Mouse (Mus musculus): ENCODE measurements around the gene Sgip1.

Gene Sgip1

GRCm38 (mm10) chr4:102979385-102979784 is 238.3 kb downstream of the Sgip1 start:
- DNase-seq, result no peak

GRCm38 (mm10) chr4:102981709-102982108 is 240.6 kb downstream of the Sgip1 start:
- no peak for DNase-seq

GRCm38 (mm10) chr4:102986173-102986572 is 245.1 kb downstream of the Sgip1 start:
- DNase-seq, result no peak

DNA sequence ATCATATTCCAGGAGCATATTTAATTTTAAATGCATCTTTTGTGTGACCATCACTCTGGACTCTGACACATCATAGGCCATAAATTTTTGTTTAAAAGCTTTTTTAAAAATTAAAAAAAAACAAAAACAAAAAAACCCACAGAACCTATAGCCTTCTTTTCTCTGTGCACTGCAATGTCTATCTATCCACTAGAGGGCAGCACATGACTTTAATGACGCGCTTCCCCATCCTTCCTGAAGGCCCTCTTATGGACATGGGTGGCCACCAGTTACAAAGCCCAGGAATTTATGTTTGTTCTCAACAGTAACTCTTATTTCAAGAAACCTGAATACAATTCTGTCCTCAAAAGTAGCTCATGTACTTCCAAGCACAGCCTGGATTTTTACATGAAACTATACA is 245.8 kb downstream of the Sgip1 start:
- DNase-seq, result no peak

- DNase-seq, result no peak
These were observed 246.2 kb downstream of the Sgip1 start for GRCm38 (mm10) chr4:102987325-102987724.

- DNase-seq, result no peak
These were observed 246.7 kb downstream of the Sgip1 start for GRCm38 (mm10) chr4:102987756-102988155.

DNA sequence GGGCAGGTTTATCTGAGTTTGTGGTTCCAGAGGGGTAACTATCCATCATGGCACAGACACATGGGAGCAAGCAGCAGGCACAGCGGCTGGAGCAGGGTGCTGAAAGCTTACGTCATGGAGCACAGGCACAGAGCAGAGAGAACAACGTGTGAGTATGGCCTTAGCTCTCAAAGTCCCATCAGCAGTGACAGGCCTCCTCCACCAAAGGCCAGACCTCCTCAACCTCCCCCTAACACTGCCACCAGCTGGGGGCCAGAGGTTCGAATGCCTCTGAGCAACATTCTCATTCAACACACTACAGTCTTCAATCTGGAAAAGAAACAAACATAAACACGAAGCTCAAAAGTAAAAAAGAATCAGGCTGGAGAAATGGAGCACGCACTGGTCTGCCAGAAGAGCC is 247.4 kb downstream of the Sgip1 start:
- DNase-seq, result no peak

- DNase-seq, result no peak
These were observed 248.3 kb downstream of the Sgip1 start for GRCm38 (mm10) chr4:102989391-102989790.

- DNase-seq, result no peak
These were observed 248.9 kb downstream of the Sgip1 start for GRCm38 (mm10) chr4:102990016-102990415.

DNA sequence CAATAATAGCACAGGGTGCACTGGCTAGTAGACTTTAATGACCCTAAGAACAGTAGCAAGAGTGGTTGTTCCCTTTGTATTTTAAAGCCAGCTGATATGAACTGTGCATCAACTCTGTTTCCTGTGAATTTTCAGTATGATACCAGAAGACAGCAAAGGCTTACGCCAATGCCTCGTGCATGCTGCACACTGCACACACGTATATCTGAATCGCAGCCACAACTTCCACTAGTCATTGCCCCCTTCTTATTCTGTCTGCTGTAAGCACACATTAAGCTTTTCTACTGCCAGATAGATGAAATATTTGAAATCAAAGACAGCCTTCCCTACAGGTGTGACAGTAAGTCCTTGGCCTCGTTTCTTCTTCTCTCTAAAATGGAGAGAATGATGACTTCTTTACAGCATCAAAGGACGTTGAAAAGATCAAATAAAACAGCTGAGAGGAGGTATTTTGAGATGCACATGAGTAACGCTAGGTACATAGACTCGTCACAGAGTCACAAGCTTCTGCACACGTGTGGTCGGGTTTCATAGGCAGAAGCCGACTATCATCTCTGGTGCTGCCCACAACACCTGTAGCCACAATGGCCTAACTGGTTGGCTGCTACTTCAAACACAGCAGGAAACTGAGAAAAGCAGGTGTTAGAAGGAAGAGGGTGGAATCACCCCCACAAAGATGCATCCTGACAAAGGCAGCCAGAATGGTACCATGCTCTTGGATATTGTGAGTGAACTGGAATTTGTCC is 249.7 kb downstream of the Sgip1 start:
- DNase-seq, result no peak

- DNase-seq, result no peak
These were observed 250.6 kb downstream of the Sgip1 start for GRCm38 (mm10) chr4:102991685-102992084.

DNA sequence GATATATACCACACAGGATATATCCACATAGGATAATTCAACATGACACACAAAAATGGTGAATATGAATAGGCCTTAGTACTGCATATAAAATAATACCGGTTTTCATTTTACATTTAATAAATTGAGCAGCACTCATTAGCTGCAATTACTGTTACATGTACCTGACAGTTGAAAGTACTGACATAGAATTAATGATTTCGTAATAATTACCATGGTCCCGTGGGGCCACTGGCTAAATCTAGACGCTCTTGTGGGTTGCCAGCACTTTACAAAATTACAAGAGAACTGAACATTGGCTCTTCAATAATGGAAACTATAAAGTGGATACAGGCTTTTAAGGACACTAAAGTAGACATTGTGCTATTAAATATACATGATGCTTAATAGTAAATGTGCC is 263.6 kb downstream of the Sgip1 start:
- no peak for DNase-seq

DNA sequence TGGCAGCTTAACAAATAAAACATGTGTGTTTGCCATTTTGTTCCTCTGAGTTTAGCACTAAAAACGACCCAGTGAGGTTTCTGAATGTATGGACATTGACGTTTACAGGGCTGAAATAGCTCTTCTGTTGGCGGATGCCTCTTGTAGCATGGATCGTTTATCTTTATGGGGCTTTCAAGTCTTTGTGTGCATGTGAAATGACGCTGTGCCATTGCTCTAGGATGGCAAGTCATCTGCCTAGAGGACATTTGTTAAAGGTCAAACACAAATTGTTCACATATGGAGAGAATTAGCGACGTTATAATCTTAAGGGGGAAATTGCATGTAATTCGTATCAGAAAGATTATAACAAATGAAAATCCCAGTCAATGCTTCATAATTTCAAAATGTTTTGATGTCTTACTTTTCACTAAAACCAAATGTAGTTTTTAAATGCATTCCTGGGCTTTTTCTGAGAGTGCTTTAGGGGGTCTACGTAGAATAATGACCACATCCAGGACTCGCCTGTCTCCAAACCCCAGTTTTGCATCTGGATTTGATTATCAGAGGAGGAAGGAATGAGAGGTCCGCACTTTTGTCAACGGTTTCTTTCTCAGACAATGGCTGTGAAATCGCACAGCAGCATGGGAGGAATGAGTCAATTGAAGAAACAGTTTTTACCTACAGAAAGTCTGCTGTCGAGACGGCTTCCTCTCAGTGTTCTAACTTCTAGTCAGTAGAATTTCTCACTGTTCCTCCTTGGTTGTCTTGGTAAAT is 264.3 kb downstream of the Sgip1 start:
- no peak for DNase-seq

GRCm38 (mm10) chr4:103006266-103006665 is 265.2 kb downstream of the Sgip1 start:
- DNase-seq, result no peak

GRCm38 (mm10) chr4:103006943-103007418 is 265.9 kb downstream of the Sgip1 start:
- peak; percentile 20 for DNase-seq

- DNase-seq, result no peak
These were observed 269.6 kb downstream of the Sgip1 start for GRCm38 (mm10) chr4:103010734-103011133.

DNA sequence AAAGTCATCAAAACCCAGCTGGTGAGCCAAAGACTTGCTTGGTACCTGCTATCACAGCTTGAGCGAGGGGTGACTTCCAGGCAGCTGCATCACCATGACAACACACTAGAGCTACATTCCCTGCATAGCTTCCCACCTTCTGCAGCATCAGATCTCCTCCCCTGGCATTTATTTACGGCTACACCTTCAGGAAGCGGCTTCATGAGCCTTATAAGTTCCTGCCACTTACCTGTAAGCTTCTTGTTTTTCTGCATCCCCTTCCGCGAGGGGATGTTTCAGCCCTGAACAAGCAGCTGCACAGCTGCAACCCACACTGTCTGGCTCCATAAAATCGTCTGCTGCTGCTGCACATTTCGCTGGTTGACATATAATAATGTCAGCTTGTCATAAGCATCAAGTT is 270.7 kb downstream of the Sgip1 start:
- DNase-seq, result no peak

- DNase-seq, result no peak
These were observed 272.4 kb downstream of the Sgip1 start for GRCm38 (mm10) chr4:103013490-103013889.
